Mouse (Mus musculus) forebrain, embryonic 13.5 days (tissue): ENCODE measurements around the gene Cox10. TPM values are rescaled to one million over a fixed set of nuclear protein-coding genes. Genes with fewer than 3 reads are reported as not detected.

ENCODE experiments used
- ATAC-seq: fragments of 200-750 bp; cut with Nextera tagmentation; 2 replicates; pipeline ENCODE4 v1.8.0; 2017
- H3K27ac ChIP-seq: fragments of 300-500 bp; sonication (generic); 2 replicates; pipeline ENCODE4 v1.5.1; 2015; ENCODE audit warnings: inconsistent platforms, mild to moderate bottlenecking, moderate library complexity
- H3K27me3 ChIP-seq: fragments of 300-500 bp; sonication (generic); 2 replicates; pipeline ENCODE4 v1.6.1; 2015; ENCODE audit warnings: mild to moderate bottlenecking, inconsistent platforms
- H3K36me3 ChIP-seq: fragments of 300-500 bp; sonication (generic); 2 replicates; pipeline ENCODE4 v1.6.1; 2015; ENCODE audit warnings: mild to moderate bottlenecking, inconsistent platforms; ENCODE audit not compliant: poor library complexity, severe bottlenecking
- H3K4me1 ChIP-seq: fragments of 300-500 bp; sonication (generic); 2 replicates; pipeline ENCODE4 v1.6.1; 2015; ENCODE audit warnings: inconsistent platforms
- H3K4me2 ChIP-seq: fragments of 300-500 bp; sonication (generic); 2 replicates; pipeline ENCODE4 v1.6.1; 2015; ENCODE audit warnings: inconsistent platforms, mild to moderate bottlenecking, moderate library complexity
- H3K4me3 ChIP-seq: fragments of 300-500 bp; sonication (generic); 2 replicates; pipeline ENCODE4 v1.5.1; 2015; ENCODE audit warnings: mild to moderate bottlenecking, inconsistent platforms
- H3K9ac ChIP-seq: fragments of 300-500 bp; sonication (generic); 2 replicates; pipeline ENCODE4 v1.6.1; 2015; ENCODE audit warnings: mild to moderate bottlenecking, inconsistent platforms
- H3K9me3 ChIP-seq: fragments of 300-500 bp; sonication (generic); replicated peaks from 2 replicates; pipeline ENCODE4 v1.6.1; 2016; ENCODE audit warnings: inconsistent platforms
- WGBS: fragments of 180-500 bp; shearing (Covaris S2); methylation state at CpG from one replicate; pipeline ENCODE4 v1.1.7; 2015; 5-methylcytosine and 5-hydroxymethylcytosine counted together
- polyA plus RNA-seq: library from polyadenylated mRNA; unstranded; fragments of >200 nt; fragmentation: Nextera tagmentation; extraction: Ambion mirVana; gene quantifications from 2 replicates; pipeline ENCODE4 v1.2.1, GENCODE M21; 2015

The Cox10 gene
- polyA plus RNA-seq, 1 experiment from 2014 or later, result 19.4 TPM

- Histone ChIP-seq H3K27ac (no peak overlapping the region), H3K4me3 (no peak overlapping the region), H3K36me3 (no peaks in the 10 kb centered on the region), H3K9me3 (no peaks in the 10 kb centered on the region), H3K9ac (no peak overlapping the region), H3K4me2 (no peak overlapping the region), H3K27me3 (no peaks in the 10 kb centered on the region; the same call in 1 of the 2 replicates), H3K4me1 (peaks cover 17% of the 10 kb centered on the region)
- ATAC-seq, result no peak
- 33% methylated on average over 5 of the region's 5 CpGs for WGBS
These were observed 61.1 kb downstream of the Cox10 start for GRCm38 (mm10) chr11:64018165-64018564.

GRCm38 (mm10) chr11:64015309-64015708 lies 64.0 kb downstream of the Cox10 start:
- H3K4me3 ChIP-seq, result no peak overlapping the region
- WGBS, result 82% methylated on average over 6 of the region's 6 CpGs
- ATAC-seq, result no peak

GRCm38 (mm10) chr11:64010724-64011496 lies 68.4 kb downstream of the Cox10 start:
- ATAC-seq, result no peak
- no peak overlapping the region for H3K4me2 ChIP-seq
- no peak overlapping the region for H3K27ac ChIP-seq
- H3K9me3 ChIP-seq, result no peaks in the 10 kb centered on the region
- H3K4me3 ChIP-seq, result no peak overlapping the region
- H3K9ac ChIP-seq, result no peak overlapping the region
- peaks cover 17% of the 10 kb centered on the region for H3K4me1 ChIP-seq
- no peaks in the 10 kb centered on the region for H3K27me3 ChIP-seq
- no peaks in the 10 kb centered on the region for H3K36me3 ChIP-seq
- 45% methylated on average over 22 of the region's 22 CpGs for WGBS

More at GRCm38 (mm10) chr11:64015309-64015708, 64.0 kb downstream of the Cox10 start:
- H3K4me1 ChIP-seq, result peaks cover 22% of the 10 kb centered on the region
- H3K27ac ChIP-seq, result no peak overlapping the region
- H3K27me3 ChIP-seq, result no peaks in the 10 kb centered on the region
- H3K4me2 ChIP-seq, result no peak overlapping the region
- H3K36me3 ChIP-seq, result no peaks in the 10 kb centered on the region
- no peaks in the 10 kb centered on the region for H3K9me3 ChIP-seq
- no peak overlapping the region for H3K9ac ChIP-seq

- no peaks in the 10 kb centered on the region for H3K36me3 ChIP-seq
- no peaks in the 10 kb centered on the region for H3K9me3 ChIP-seq
- H3K4me1 ChIP-seq, result peaks cover 4% of the 10 kb centered on the region; the same call in 1 of the 2 replicates
- no peak for ATAC-seq
- H3K4me3 ChIP-seq, result no peak overlapping the region
- no peak overlapping the region for H3K4me2 ChIP-seq
- WGBS, result 93% methylated on average over 4 of the region's 4 CpGs
- no peak overlapping the region for H3K27ac ChIP-seq
- no peaks in the 10 kb centered on the region for H3K27me3 ChIP-seq
- H3K9ac ChIP-seq, result no peak overlapping the region
These were observed 75.1 kb downstream of the Cox10 start for GRCm38 (mm10) chr11:64004152-64004551.

GRCm38 (mm10) chr11:64003484-64003883 lies 75.8 kb downstream of the Cox10 start:
- H3K4me3 ChIP-seq, result no peak overlapping the region
- H3K27ac ChIP-seq, result no peak overlapping the region
- no peak overlapping the region for H3K4me2 ChIP-seq
- H3K9ac ChIP-seq, result no peak overlapping the region
- 66% methylated on average over 3 of the region's 3 CpGs for WGBS
- no peak for ATAC-seq
- H3K27me3 ChIP-seq, result no peaks in the 10 kb centered on the region
- H3K36me3 ChIP-seq, result no peaks in the 10 kb centered on the region
- H3K4me1 ChIP-seq, result peaks cover 4% of the 10 kb centered on the region; the same call in 1 of the 2 replicates
- H3K9me3 ChIP-seq, result no peaks in the 10 kb centered on the region

- H3K4me3 ChIP-seq, result no peak overlapping the region
- 89% methylated on average over 2 of the region's 2 CpGs for WGBS
- no peaks in the 10 kb centered on the region for H3K36me3 ChIP-seq
- no peak overlapping the region for H3K4me2 ChIP-seq
- no peak overlapping the region for H3K9ac ChIP-seq
- no peak for ATAC-seq
- no peak overlapping the region for H3K27ac ChIP-seq
- H3K27me3 ChIP-seq, result no peaks in the 10 kb centered on the region
- H3K4me1 ChIP-seq, result peaks cover 4% of the 10 kb centered on the region; the same call in 1 of the 2 replicates
- no peaks in the 10 kb centered on the region for H3K9me3 ChIP-seq
These were observed 76.6 kb downstream of the Cox10 start for GRCm38 (mm10) chr11:64002629-64003028.

- Histone ChIP-seq H3K36me3 (no peaks in the 10 kb centered on the region), H3K4me1 (peaks cover 4% of the 10 kb centered on the region; the same call in 1 of the 2 replicates), H3K27ac (no peak overlapping the region), H3K9ac (no peak overlapping the region), H3K9me3 (no peaks in the 10 kb centered on the region), H3K27me3 (no peaks in the 10 kb centered on the region), H3K4me3 (no peak overlapping the region), H3K4me2 (no peak overlapping the region)
- no peak for ATAC-seq
- 87% methylated on average over 2 of the region's 2 CpGs for WGBS
These were observed 78.2 kb downstream of the Cox10 start for GRCm38 (mm10) chr11:64001111-64001510.

- no peaks in the 10 kb centered on the region for H3K9me3 ChIP-seq
- H3K4me1 ChIP-seq, result peaks cover 4% of the 10 kb centered on the region; the same call in 1 of the 2 replicates
- no peak overlapping the region for H3K4me2 ChIP-seq
- H3K27ac ChIP-seq, result no peak overlapping the region
- WGBS, result 81% methylated on average over 5 of the region's 5 CpGs
- ATAC-seq, result no peak
- H3K36me3 ChIP-seq, result no peaks in the 10 kb centered on the region
- H3K27me3 ChIP-seq, result no peaks in the 10 kb centered on the region
- H3K4me3 ChIP-seq, result no peak overlapping the region
- no peak overlapping the region for H3K9ac ChIP-seq
These were observed 79.0 kb downstream of the Cox10 start for GRCm38 (mm10) chr11:64000200-64000794.

GRCm38 (mm10) chr11:63999431-63999830 lies 79.8 kb downstream of the Cox10 start:
- Histone ChIP-seq H3K9ac (no peak overlapping the region), H3K4me1 (peaks cover 4% of the 10 kb centered on the region; the same call in 1 of the 2 replicates), H3K36me3 (no peaks in the 10 kb centered on the region), H3K4me2 (no peak overlapping the region), H3K4me3 (no peak overlapping the region), H3K9me3 (no peaks in the 10 kb centered on the region), H3K27ac (no peak overlapping the region), H3K27me3 (no peaks in the 10 kb centered on the region)
- 86% methylated on average over 6 of the region's 6 CpGs for WGBS
- ATAC-seq, result no peak

- H3K36me3 ChIP-seq, result no peaks in the 10 kb centered on the region
- H3K27me3 ChIP-seq, result no peaks in the 10 kb centered on the region
- H3K27ac ChIP-seq, result no peak overlapping the region
- H3K9me3 ChIP-seq, result no peaks in the 10 kb centered on the region
- ATAC-seq, result no peak
- 88% methylated on average over 8 of the region's 8 CpGs for WGBS
- H3K4me1 ChIP-seq, result 0 out of 2 replicates have a peak, but pooled peaks cover 5% of the 10 kb centered on the region
- H3K4me2 ChIP-seq, result no peak overlapping the region
- no peak overlapping the region for H3K9ac ChIP-seq
- H3K4me3 ChIP-seq, result no peak overlapping the region
These were observed 87.3 kb downstream of the Cox10 start for GRCm38 (mm10) chr11:63991958-63992357.

GRCm38 (mm10) chr11:63990759-63991158 lies 88.5 kb downstream of the Cox10 start:
- 91% methylated on average over 7 of the region's 7 CpGs for WGBS
- no peaks in the 10 kb centered on the region for H3K9me3 ChIP-seq
- H3K27me3 ChIP-seq, result no peaks in the 10 kb centered on the region
- no peak overlapping the region for H3K4me2 ChIP-seq
- H3K36me3 ChIP-seq, result no peaks in the 10 kb centered on the region
- H3K9ac ChIP-seq, result no peak overlapping the region
- no peak overlapping the region for H3K27ac ChIP-seq
- ATAC-seq, result no peak
- H3K4me3 ChIP-seq, result no peak overlapping the region
- H3K4me1 ChIP-seq, result 0 out of 2 replicates have a peak, but pooled peaks cover 5% of the 10 kb centered on the region

- H3K4me1 ChIP-seq, result 0 out of 2 replicates have a peak, but pooled peaks cover 5% of the 10 kb centered on the region
- 72% methylated on average over 8 of the region's 8 CpGs for WGBS
- H3K4me3 ChIP-seq, result no peak overlapping the region
- no peak for ATAC-seq
- no peaks in the 10 kb centered on the region for H3K36me3 ChIP-seq
- no peaks in the 10 kb centered on the region for H3K27me3 ChIP-seq
- no peak overlapping the region for H3K27ac ChIP-seq
- no peak overlapping the region for H3K9ac ChIP-seq
- no peak overlapping the region for H3K4me2 ChIP-seq
- no peaks in the 10 kb centered on the region for H3K9me3 ChIP-seq
These were observed 89.0 kb downstream of the Cox10 start for GRCm38 (mm10) chr11:63990311-63990710.
